Mouse (Mus musculus) ES-Bruce4 (cell line): ENCODE data around the gene Rit1.

Source experiments
- CTCF ChIP-seq: IDR thresholded peaks from one replicate; pipeline ENCODE4 v1.8.1; 2011; ENCODE audit warnings: low read depth, low read length
- EP300 ChIP-seq: IDR thresholded peaks from 2 replicates; pipeline ENCODE4 v1.6.1; 2011; ENCODE audit warnings: low read depth, low read length; ENCODE audit not compliant: insufficient read depth
- POLR2A ChIP-seq: IDR thresholded peaks from one replicate; pipeline ENCODE4 v1.8.1; 2011; ENCODE audit warnings: low read length; ENCODE audit not compliant: insufficient read depth

- TF ChIP-seq POLR2A (no peak), CTCF (no peak), EP300 (no peak)
Measured at GRCm38 (mm10) chr3:88689079-88689478, 27.6 kb upstream of the Rit1 start.
